Mouse (Mus musculus) forebrain, embryonic 16.5 days (tissue): Measurements from ENCODE around the gene Pcmt1. TPM values are rescaled to one million over a fixed set of nuclear protein-coding genes. Genes with fewer than 3 reads are reported as not detected.
"Not testable (repeated sequence)": the region's sequence is repeated elsewhere in the genome, so short reads cannot be mapped to it uniquely, and the experiment has no call there.

Experiments used
- ATAC-seq: fragments of 200-750 bp; cut with Nextera tagmentation; 2 replicates; pipeline ENCODE4 v1.8.0; 2017; ENCODE audit warnings: mild to moderate bottlenecking, moderate library complexity
- H3K27ac ChIP-seq: fragments of 300-500 bp; sonication (generic); 2 replicates; pipeline ENCODE4 v1.5.1; 2014; ENCODE audit warnings: low read length, control low read depth
- H3K27me3 ChIP-seq: fragments of 300-500 bp; sonication (generic); replicated peaks from 2 replicates; pipeline ENCODE4 v1.6.1; 2014; ENCODE audit warnings: low read length; ENCODE audit not compliant: control insufficient read depth, insufficient read depth
- H3K36me3 ChIP-seq: fragments of 300-500 bp; sonication (generic); 2 replicates; pipeline ENCODE4 v1.6.1; 2014; ENCODE audit not compliant: control insufficient read depth, insufficient read depth
- H3K4me1 ChIP-seq: fragments of 300-500 bp; sonication (generic); replicated peaks from 2 replicates; pipeline ENCODE4 v1.6.1; 2014; ENCODE audit warnings: low read length; ENCODE audit not compliant: control insufficient read depth, insufficient read depth
- H3K4me2 ChIP-seq: fragments of 300-500 bp; sonication (generic); 2 replicates; pipeline ENCODE4 v1.6.1; 2014; ENCODE audit warnings: mild to moderate bottlenecking, low read length, control low read depth
- H3K4me3 ChIP-seq: fragments of 300-500 bp; sonication (generic); replicated peaks from 2 replicates; pipeline ENCODE4 v1.5.1; 2014; ENCODE audit warnings: mild to moderate bottlenecking, low read length, control low read depth
- H3K9ac ChIP-seq: fragments of 300-500 bp; sonication (generic); replicated peaks from 2 replicates; pipeline ENCODE4 v1.6.1; 2014; ENCODE audit warnings: low read depth, low read length, control low read depth
- H3K9me3 ChIP-seq: fragments of 300-500 bp; sonication (generic); 2 replicates; pipeline ENCODE4 v1.6.1; 2016; ENCODE audit warnings: low read length; ENCODE audit not compliant: control insufficient read depth
- WGBS: fragments of 180-500 bp; shearing (Covaris S2); extraction: QIAGEN DNeasy Blood & Tissue Kit; methylation state at CpG from one replicate; pipeline ENCODE4 v1.1.7; 2014; 5-methylcytosine and 5-hydroxymethylcytosine counted together
- polyA plus RNA-seq: library from polyadenylated mRNA; unstranded; fragments of >200 nt; fragmentation: Nextera tagmentation; extraction: Ambion mirVana; gene quantifications from 2 replicates; pipeline ENCODE4 v1.2.1, GENCODE M21; 2015

Pcmt1 gene
- polyA plus RNA-seq, 1 experiment from 2014 or later = 173 TPM

- ATAC-seq = no peak
- WGBS = 97% methylated on average over 3 of the region's 3 CpGs
- Histone ChIP-seq H3K4me3 (no peak overlapping the region), H3K9me3 (no peaks in the 10 kb centered on the region), H3K9ac (no peak overlapping the region), H3K4me2 (no peak overlapping the region), H3K27me3 (no peaks in the 10 kb centered on the region), H3K36me3 (no peaks in the 10 kb centered on the region), H3K27ac (no peak overlapping the region), H3K4me1 (no peaks in the 10 kb centered on the region)
Measured at GRCm38 (mm10) chr10:7622378-7622777, 58.6 kb downstream of the Pcmt1 start.

- WGBS = 68% methylated on average over 5 of the region's 5 CpGs
Measured at GRCm38 (mm10) chr10:7620723-7621122, 60.2 kb downstream of the Pcmt1 start.

GRCm38 (mm10) chr10:7619821-7620241, 61.1 kb downstream of the Pcmt1 start:
- 82% methylated on average over 4 of the region's 5 CpGs for WGBS
- no peak for ATAC-seq
- no peak overlapping the region for H3K4me2 ChIP-seq
- no peaks in the 10 kb centered on the region for H3K27me3 ChIP-seq
- H3K9ac ChIP-seq = no peak overlapping the region
- H3K4me3 ChIP-seq = no peak overlapping the region
- peaks cover 1% of the 10 kb centered on the region for H3K9me3 ChIP-seq
- H3K36me3 ChIP-seq = peaks cover under 1% of the 10 kb centered on the region
- H3K4me1 ChIP-seq = no peaks in the 10 kb centered on the region
- H3K27ac ChIP-seq = no peak overlapping the region

More at GRCm38 (mm10) chr10:7620723-7621122, 60.2 kb downstream of the Pcmt1 start:
- no peak overlapping the region for H3K4me3 ChIP-seq
- no peak overlapping the region for H3K27ac ChIP-seq
- H3K9ac ChIP-seq = no peak overlapping the region
- H3K27me3 ChIP-seq = no peaks in the 10 kb centered on the region
- no peak for ATAC-seq
- H3K9me3 ChIP-seq = no peaks in the 10 kb centered on the region
- H3K4me2 ChIP-seq = no peak overlapping the region
- H3K36me3 ChIP-seq = no peaks in the 10 kb centered on the region
- no peaks in the 10 kb centered on the region for H3K4me1 ChIP-seq

GRCm38 (mm10) chr10:7617556-7617955, 63.4 kb downstream of the Pcmt1 start:
- H3K27ac ChIP-seq, H3K4me1 ChIP-seq, H3K4me2 ChIP-seq, H3K9me3 ChIP-seq, H3K36me3 ChIP-seq, H3K27me3 ChIP-seq, ATAC-seq, H3K9ac ChIP-seq, H3K4me3 ChIP-seq: not testable (repeated sequence)
- WGBS = 30% methylated on average over 3 of the region's 3 CpGs

GRCm38 (mm10) chr10:7617146-7617545, 63.8 kb downstream of the Pcmt1 start:
- H3K4me1 ChIP-seq, H3K36me3 ChIP-seq, H3K4me3 ChIP-seq, ATAC-seq, H3K9me3 ChIP-seq, H3K4me2 ChIP-seq, H3K9ac ChIP-seq, H3K27me3 ChIP-seq, H3K27ac ChIP-seq: not testable (repeated sequence)
- whole genome bisulfite sequencing = 87% methylated on average over 9 of the region's 11 CpGs

- Histone ChIP-seq H3K4me1 (no peaks in the 10 kb centered on the region), H3K9ac (no peak overlapping the region), H3K4me2 (no peak overlapping the region), H3K4me3 (no peak overlapping the region), H3K36me3 (peaks cover 4% of the 10 kb centered on the region), H3K9me3 (peaks cover 5% of the 10 kb centered on the region), H3K27me3 (no peaks in the 10 kb centered on the region), H3K27ac (no peak overlapping the region)
- WGBS = 70% methylated on average over 8 of the region's 8 CpGs
- no peak for ATAC-seq
Measured at GRCm38 (mm10) chr10:7614834-7615233, 66.1 kb downstream of the Pcmt1 start.

- not testable (repeated sequence) for H3K4me2 ChIP-seq, H3K27me3 ChIP-seq, H3K4me3 ChIP-seq, H3K27ac ChIP-seq, H3K9ac ChIP-seq, ATAC-seq, H3K9me3 ChIP-seq, H3K36me3 ChIP-seq, H3K4me1 ChIP-seq
Measured at GRCm38 (mm10) chr10:7612210-7612609, 68.7 kb downstream of the Pcmt1 start.

- no peak for ATAC-seq
- Histone ChIP-seq H3K27me3 (no peaks in the 10 kb centered on the region), H3K27ac (no peak overlapping the region), H3K4me3 (no peak overlapping the region), H3K9me3 (peaks cover 5% of the 10 kb centered on the region), H3K36me3 (peaks cover 6% of the 10 kb centered on the region), H3K4me2 (no peak overlapping the region), H3K4me1 (no peaks in the 10 kb centered on the region), H3K9ac (no peak overlapping the region)
- 56% methylated on average over 6 of the region's 6 CpGs for WGBS
Measured at GRCm38 (mm10) chr10:7611647-7612046, 69.3 kb downstream of the Pcmt1 start.

- ATAC-seq = no peak
- Histone ChIP-seq H3K4me2 (no peak overlapping the region), H3K27me3 (no peaks in the 10 kb centered on the region), H3K36me3 (peaks cover 2% of the 10 kb centered on the region), H3K4me3 (no peak overlapping the region), H3K9ac (no peak overlapping the region), H3K4me1 (no peaks in the 10 kb centered on the region), H3K27ac (no peak overlapping the region), H3K9me3 (no peaks in the 10 kb centered on the region)
- 94% methylated on average over 17 of the region's 17 CpGs for WGBS
Measured at GRCm38 (mm10) chr10:7608611-7609010, 72.3 kb downstream of the Pcmt1 start.

- Histone ChIP-seq H3K4me1 (no peaks in the 10 kb centered on the region), H3K27ac (no peak overlapping the region), H3K27me3 (no peaks in the 10 kb centered on the region), H3K4me3 (no peak overlapping the region), H3K36me3 (peaks cover 2% of the 10 kb centered on the region), H3K9me3 (no peaks in the 10 kb centered on the region), H3K9ac (no peak overlapping the region), H3K4me2 (no peak overlapping the region)
- no peak for ATAC-seq
- 96% methylated on average over 2 of the region's 2 CpGs for WGBS
Measured at GRCm38 (mm10) chr10:7606437-7606836, 74.5 kb downstream of the Pcmt1 start.
